Mouse (Mus musculus) left cerebral cortex, postnatal 14 days (tissue): ENCODE measurements at regions not wholly inside any gene's neighbourhood (a gene's known extent, or its start where the extent isn't known, plus 50 kb on each side); places are given as distances from the start of the nearest gene placed in this dataset.

Experiments
- DNase-seq, 2 experiments: peaks; one replicate each; pipeline ENCODE4 v3.0.0; 2021 to 2022; ENCODE audit warnings: low spot score in 2 of 2, mixed read lengths in 1 of 2
- intact Hi-C: fragments of 180-260 bp; cut with DNase I; formaldehyde crosslinking; loops from one replicate; pipeline ENCODE4 v1.15.1; 2025

DNA sequence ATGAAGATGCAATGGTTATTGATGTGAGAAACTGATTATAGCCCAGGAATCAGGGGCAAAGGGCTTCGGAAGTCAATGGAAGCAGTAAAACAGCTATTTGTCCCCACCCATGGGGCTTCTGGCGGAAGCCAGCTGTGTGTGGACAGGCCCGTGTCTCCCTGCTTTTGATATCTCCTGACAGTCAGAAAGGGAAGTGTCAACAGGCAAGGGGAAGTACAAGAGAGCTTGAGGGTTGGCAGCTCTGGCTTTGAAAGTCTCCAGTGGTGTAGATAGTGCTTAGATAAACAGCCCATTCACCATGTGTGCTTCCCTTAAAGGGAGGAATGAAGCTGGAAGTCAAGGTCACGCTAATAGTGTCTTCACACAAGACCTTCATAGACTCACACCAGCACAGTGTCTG lies 182.7 kb upstream of the Eci2 start:
- DNase-seq = peak in 1 of 2 experiments; percentile 7
- intact Hi-C loops = no loop called here

DNA sequence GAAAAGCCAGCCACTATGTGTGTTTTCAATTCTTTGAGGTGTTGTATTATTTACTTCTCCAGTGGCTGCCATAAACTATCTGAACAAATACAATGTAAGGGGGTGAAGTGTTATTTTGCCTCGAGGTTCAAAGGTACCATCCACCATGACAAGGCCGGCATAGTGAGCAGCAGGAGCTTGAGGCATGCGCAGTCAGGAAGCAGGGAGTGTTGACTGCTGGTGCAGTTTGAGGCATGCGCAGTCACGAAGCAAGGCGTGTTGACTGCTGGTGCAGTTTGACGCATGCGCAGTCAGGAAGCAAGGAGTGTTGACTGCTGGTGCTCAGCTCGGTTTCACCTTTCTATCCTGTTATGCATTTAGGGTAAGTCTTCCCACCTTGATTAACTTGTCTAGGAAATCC lies 184.9 kb upstream of the Eci2 start:
- intact Hi-C loops = no loop called here
- DNase-seq = no peak

GRCm38 (mm10) chr13:35212276-35212675 lies 185.4 kb upstream of the Eci2 start:
- DNase-seq = no peak
- intact Hi-C loops = no loop called here

DNA sequence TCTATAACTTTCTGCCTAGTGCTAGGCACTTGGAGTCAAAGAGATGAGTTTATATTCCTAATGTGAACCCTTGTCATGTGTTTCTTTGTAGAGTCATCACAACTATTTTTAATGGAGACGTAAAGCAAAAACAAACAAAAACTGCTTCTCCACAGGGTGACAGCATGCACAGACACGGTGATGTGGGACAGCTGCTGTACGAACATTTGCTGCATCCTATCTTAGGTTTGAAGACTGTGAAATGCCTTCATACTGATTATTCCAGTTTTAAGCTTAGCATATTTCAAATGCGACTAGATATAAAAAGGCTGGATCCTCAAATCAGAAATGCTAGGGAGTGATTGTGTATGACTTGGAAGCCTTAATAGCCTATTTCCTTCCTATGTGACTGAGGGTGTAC lies 187.3 kb upstream of the Eci2 start:
- intact Hi-C loops = no loop called here
- DNase-seq = peak in 1 of 2 experiments; percentile 6

DNA sequence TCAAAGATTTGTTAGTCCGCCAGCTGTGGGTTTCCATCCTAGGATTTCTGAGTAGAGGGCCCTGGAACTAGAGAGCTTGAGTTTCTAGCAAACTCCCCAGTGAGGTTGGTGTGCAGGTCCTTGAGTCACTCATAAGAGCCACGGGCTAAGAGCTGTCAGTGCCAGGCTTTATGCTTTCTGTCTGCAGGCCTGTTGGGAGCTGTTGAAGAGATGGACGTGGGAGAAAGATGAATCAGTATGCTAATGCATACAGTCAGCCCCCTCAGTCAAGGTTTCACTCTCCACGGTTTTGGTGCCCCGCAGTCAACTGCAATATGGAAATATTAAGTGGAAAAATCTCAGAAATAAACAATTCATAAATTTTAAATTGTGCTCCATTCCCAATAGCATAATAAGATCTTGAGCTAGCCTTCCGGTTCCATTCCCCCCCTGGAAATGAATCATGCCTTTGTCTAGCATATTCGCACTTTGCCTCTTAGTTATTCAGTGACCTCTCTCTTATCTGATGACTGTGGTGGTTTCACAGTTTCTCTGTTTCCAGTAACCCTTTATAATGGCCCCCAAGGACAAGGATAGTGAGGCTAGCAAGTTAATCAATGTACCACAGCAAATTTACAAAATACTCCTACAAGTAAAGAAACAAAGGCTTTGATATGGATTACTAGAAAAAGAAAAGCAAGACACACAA lies 199.4 kb upstream of the Eci2 start:
- peak in 1 of 2 experiments; percentile 11 for DNase-seq

DNA sequence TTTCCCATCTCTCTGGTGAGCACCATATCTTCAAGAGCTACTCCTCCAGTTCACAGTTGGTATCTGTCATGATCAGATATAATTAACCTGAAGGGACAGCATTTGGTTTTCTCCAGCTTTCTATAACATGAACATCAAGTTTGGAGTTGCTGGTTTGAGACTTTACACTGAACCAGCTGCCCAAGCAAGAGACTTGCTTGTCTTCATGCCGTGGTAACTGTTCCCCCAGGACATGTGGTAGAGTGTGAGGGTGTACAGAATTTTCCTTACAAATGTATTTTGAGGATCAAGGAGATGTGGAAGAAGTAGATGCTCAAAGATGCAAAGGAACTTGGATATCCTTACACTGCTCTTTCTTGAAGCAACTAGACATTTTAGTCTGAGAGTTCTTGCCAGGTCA lies 200.0 kb upstream of the Eci2 start:
- DNase-seq = peak in 1 of 2 experiments; percentile 9
- intact Hi-C loops = no loop called here

More for the DNA sequence above, 199.4 kb upstream of the Eci2 start:
- intact Hi-C loops = no loop called here

DNA sequence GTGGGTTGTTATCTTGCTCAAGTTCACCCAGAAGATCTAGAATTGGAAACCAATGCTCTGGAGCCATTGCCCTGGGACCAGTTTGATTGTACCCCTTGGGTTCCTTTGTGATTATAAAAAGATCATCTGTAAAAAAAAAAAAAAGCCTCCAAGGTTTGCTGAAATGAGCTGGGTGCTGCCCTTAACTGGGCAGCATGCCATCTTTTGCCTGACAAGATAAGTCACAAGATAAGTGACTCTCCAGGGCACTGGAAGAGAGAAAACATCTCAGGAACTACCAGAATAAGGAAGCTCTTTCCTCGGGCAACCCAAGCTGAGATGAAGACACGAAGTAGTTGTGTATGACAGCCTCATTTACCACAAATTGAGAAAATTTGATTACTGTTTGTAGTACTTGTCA lies 202.7 kb upstream of the Eci2 start:
- intact Hi-C loops = no loop called here
- DNase-seq = no peak

DNA sequence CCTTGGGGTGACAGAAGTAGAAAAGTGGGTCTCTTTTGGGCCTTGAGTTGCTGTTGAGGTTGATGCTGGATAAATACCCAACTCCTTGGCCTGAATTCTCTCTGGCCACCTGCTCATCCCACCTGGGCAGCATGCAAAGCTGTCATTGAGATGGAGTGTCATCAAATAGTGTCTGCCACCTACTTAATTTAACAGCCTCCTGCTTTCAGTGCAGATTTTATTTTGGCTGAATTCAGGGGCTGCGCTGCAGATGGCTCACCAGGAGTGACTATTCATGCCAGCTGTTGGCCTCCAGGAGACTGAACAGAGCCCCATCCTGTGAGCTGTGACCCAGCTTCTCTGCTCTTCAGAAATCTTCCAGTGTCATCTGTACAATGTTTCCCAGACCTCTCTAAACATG lies 206.7 kb upstream of the Eci2 start:
- intact Hi-C loops = no loop called here
- no peak for DNase-seq

GRCm38 (mm10) chr13:35241443-35241842 lies 214.5 kb upstream of the Eci2 start:
- intact Hi-C loops = no loop called here
- DNase-seq = peak; percentile 49 to 64

DNA sequence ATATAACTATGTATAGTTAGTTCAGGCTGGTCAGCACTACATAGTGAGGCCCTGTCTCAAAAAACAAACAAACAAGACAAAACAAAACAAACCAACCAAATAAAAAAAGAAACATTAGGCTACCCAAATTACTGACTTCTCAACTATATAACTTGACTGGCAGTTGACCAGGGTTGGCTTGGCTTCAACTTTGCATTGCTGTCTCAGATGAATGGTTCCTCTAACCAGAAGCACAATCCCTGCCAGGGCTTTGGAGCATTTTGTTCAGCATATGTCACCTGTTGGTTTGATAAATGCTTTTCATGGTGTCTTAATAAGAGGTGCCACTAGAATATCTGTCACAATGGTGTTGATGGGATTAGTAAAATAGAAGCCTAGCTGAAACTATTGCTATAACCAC lies 217.1 kb upstream of the Eci2 start:
- no peak for DNase-seq
- intact Hi-C loops = no loop called here

DNA sequence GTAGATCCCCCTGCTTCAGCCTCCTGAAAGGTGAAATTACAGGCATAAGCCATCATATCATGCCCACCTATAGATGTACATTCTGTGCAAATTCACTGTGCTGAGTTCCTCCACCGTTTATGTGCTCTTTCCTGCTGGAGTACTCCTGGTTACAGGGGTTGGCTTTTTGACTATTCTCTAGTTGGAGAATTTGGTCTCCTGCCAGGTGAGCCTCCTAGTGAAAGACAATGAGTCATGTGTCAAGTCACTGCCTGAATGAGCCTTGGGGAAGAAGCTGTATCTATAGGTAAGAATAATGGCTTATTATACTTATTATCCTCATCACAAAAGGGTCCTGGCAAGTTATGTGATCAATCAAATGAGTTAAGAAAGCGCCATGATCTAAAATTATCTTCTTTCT lies 230.5 kb upstream of the Eci2 start:
- DNase-seq = no peak
- intact Hi-C loops = no loop called here

DNA sequence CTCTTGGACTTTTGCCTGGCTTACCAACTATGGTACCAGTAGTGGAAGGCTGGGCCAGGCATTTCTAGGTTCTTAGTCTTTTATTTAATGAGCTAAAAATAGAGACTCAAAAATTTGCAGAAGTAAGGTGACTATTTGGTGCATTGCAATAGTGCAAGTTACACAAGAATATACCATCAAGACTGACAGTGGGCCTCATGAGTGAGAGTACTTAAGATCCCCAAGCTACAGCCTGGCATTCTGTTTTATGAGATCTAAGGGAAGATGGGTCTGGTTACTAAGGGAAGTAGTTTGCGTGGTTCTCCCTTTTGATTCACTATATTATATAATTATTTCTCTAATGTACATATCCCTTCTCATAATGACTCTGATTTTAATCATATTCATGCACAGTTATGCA lies 231.8 kb upstream of the Eci2 start:
- intact Hi-C loops = no loop called here

GRCm38 (mm10) chr13:35283959-35284358 lies 257.1 kb upstream of the Eci2 start:
- intact Hi-C loops = no loop called here
- peak in 1 of 2 experiments; percentile 35 for DNase-seq

More for the DNA sequence above, 231.8 kb upstream of the Eci2 start:
- DNase-seq = no peak

DNA sequence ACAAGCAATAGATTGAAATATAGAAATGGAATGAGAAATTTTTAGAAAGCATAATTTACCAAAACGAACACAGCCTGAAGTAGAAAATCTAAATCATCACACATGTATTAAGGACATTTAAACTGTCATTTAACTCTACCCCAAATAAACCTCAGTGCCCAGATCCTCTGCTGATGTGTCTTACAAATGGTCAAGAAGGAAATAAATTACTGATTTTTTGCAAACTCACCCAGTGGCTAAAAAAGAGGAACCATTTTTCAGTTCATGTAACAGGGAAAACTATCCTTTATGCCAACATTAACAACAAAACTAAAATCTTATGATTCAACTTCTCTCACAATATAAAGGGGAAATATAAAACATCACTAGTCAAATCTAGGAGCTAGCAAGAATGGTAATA lies 275.2 kb upstream of the Eci2 start:
- no peak for DNase-seq
- intact Hi-C loops = no loop called here

DNA sequence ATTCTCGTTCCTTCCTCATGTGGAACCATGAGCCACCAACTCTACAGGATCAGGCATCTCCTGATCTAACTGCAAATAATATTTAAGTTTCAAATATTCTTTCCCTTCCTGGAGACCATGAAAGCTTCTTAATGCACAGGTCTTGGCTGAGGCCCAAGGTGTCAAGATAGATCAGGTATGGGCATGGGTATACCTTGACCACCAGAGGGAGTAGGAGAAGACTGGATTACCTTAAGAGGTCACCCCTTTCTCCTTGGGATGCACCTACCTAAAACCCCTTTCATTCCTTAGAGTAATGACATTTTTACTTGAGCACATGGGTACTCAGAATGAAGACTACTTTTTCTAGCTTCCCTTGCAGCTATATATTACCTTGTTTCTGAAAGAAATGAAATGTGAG lies 289.9 kb upstream of the Eci2 start:
- no peak for DNase-seq
- intact Hi-C loops = no loop called here

GRCm38 (mm10) chr13:35326682-35327242 lies 299.9 kb upstream of the Eci2 start:
- DNase-seq = peak in 1 of 2 experiments; percentile 17
- intact Hi-C loops = no loop called here

- intact Hi-C loops = no loop called here
- DNase-seq = no peak
Observed at GRCm38 (mm10) chr13:35328320-35328719, 301.4 kb upstream of the Eci2 start.

GRCm38 (mm10) chr13:35330926-35331325 lies 304.0 kb upstream of the Eci2 start:
- intact Hi-C loops = no loop called here
- DNase-seq = no peak

DNA sequence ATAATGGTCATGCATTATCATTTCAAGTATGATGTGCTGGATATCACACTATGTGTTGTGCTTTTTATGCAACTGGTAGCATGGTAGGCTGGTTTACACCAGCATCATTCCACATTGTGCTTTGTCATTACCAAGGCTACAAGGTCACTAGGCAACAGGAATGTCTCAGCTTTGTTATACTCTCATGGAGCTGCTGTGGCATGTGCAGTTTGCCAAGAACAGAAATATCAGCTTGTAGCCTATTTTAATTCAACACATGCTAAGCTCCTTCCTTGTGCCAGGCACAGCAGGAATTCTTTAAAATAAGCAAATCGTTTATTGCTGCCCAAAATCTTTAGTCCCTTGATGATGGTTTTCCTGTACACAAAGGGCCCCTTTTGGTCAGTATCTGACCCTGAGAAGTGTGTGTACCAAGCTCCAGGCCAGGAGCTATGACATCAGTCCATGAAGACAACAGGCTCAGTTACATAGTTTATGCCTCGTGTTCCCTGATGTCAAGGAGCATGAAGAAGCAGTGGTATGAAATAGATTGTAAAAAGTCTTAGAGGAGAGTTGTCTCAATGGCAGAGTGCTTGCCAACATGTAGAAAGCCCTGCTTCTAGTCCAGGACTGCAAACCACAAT lies 314.0 kb upstream of the Cdyl start:
- intact Hi-C loops = no loop called here
- DNase-seq = peak in 1 of 2 experiments; percentile 80

GRCm38 (mm10) chr13:35348283-35348682 lies 311.4 kb upstream of the Cdyl start:
- no peak for DNase-seq
- intact Hi-C loops = no loop called here

DNA sequence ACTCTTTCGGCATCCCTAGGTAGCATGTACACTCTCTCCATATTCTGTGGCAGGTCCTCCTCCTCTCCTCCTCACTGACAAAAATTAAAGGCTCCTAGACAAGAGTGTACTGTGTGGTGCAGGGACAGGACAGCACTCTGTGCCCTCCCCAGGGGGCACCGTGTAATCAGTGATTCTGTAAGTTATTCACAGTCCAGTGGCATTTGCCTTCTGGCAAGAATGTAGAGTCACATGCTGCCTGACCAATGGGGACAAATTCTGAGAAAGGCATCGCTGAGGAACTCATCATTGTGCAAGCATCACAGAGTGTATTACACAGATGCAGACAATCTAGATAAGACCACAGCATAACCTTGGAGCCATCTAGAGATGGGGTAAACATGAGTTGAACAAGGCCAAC lies 300.3 kb upstream of the Cdyl start:
- DNase-seq = no peak
- intact Hi-C loops = no loop called here
